Mouse (Mus musculus) monocyte, adult 5-6 weeks (primary cell): Measurements from ENCODE around the gene Ccdc61. TPM values are rescaled to one million over a fixed set of nuclear protein-coding genes. Genes with fewer than 3 reads are reported as not detected.

Experiments used
- ATAC-seq: fragments of 153-309, 156-312 bp; replicated peaks from 2 replicates; pipeline ENCODE4 v1.8.0; 2017; ENCODE audit warnings: mild to moderate bottlenecking; ENCODE audit not compliant: low TSS enrichment, insufficient number of reproducible peaks, severe bottlenecking, poor library complexity, low FRiP score
- total RNA-seq: library from RNA; stranded (forward); fragments of 200-1000, 200-491, 200-594 nt; gene quantifications from 3 replicates; pipeline ENCODE4 v1.2.3, GENCODE M21; 2017

Ccdc61 gene
- total RNA-seq = 10.6 to 30.0 TPM (median 24.7 TPM) in 3 replicates

- ATAC-seq = peak; percentile 99
Measured at GRCm38 (mm10) chr7:18910241-18910831, at the start of gene Ccdc61. TSS of gene Ccdc61 (minus strand) at chr7:18910415.

- ATAC-seq = no peak
Measured at GRCm38 (mm10) chr7:18959446-18959845, 49.2 kb upstream of the Ccdc61 start.

- no peak for ATAC-seq
Measured at GRCm38 (mm10) chr7:18958384-18958766, 48.2 kb upstream of the Ccdc61 start.

- ATAC-seq = no peak
Measured at GRCm38 (mm10) chr7:18957569-18958383, 47.6 kb upstream of the Ccdc61 start.

- ATAC-seq = no peak
Measured at GRCm38 (mm10) chr7:18951397-18951796, 41.2 kb upstream of the Ccdc61 start.

GRCm38 (mm10) chr7:18950523-18951315 lies 40.5 kb upstream of the Ccdc61 start:
- no peak for ATAC-seq

GRCm38 (mm10) chr7:18949781-18950522 lies 39.7 kb upstream of the Ccdc61 start:
- ATAC-seq = no peak

- no peak for ATAC-seq
Measured at GRCm38 (mm10) chr7:18948151-18948550, 37.9 kb upstream of the Ccdc61 start.

GRCm38 (mm10) chr7:18942815-18943214 lies 32.6 kb upstream of the Ccdc61 start:
- ATAC-seq = no peak

GRCm38 (mm10) chr7:18942376-18942775 lies 32.2 kb upstream of the Ccdc61 start:
- ATAC-seq = no peak

- ATAC-seq = no peak
Measured at GRCm38 (mm10) chr7:18927759-18928158, 17.5 kb upstream of the Ccdc61 start.

GRCm38 (mm10) chr7:18926911-18927310 lies 16.7 kb upstream of the Ccdc61 start:
- no peak for ATAC-seq

- ATAC-seq = no peak; the same call in 1 of the 2 replicates
Measured at GRCm38 (mm10) chr7:18926041-18926790, 16.0 kb upstream of the Ccdc61 start.

GRCm38 (mm10) chr7:18925162-18925938 lies 15.1 kb upstream of the Ccdc61 start, which contains the start of gene Nova2:
TSS of gene Nova2 (plus strand) at chr7:18925888.
- peak; percentile 50 for ATAC-seq

GRCm38 (mm10) chr7:18924321-18924720 lies 14.1 kb upstream of the Ccdc61 start:
- no peak for ATAC-seq

GRCm38 (mm10) chr7:18923711-18924191 lies 13.5 kb upstream of the Ccdc61 start:
- no peak for ATAC-seq

GRCm38 (mm10) chr7:18923267-18923666 lies 13.1 kb upstream of the Ccdc61 start:
- no peak for ATAC-seq
